Mouse (Mus musculus) mouse trophoblast stem cell (cell line): ENCODE data around the gene Lrrc55.
"Not testable (repeated sequence)": the region's sequence is repeated elsewhere in the genome, so short reads cannot be mapped to it uniquely, and the experiment has no call there.

Source experiments
- in situ Hi-C, 2 experiments: fragments of 300-500 bp; cut with MseI, MboI; formaldehyde crosslinking; loops; 2 replicates in 1 of 2; 3 replicates in 1 of 2; pipeline ENCODE4 v1.15.1; 2025

Lrrc55 gene

GRCm38 (mm10) chr2:85196901-85197300, at the start of gene Lrrc55:
Gene Lrrc55 (minus strand): TSS chr2:85197197.
- in situ Hi-C loops, result no loop called here

- in situ Hi-C loops, result loop anchor here (5.0 kb wide), 2 partner anchors 119 to 124 kb away; no protein-coding TSS in a partner anchor
These were observed 49.6 kb upstream of the Lrrc55 start for GRCm38 (mm10) chr2:85246506-85247082.

GRCm38 (mm10) chr2:85245737-85246136, 48.7 kb upstream of the Lrrc55 start:
- in situ Hi-C loops, result loop anchor here (5.0 kb wide), 2 partner anchors 118 to 123 kb away; no protein-coding TSS in a partner anchor

GRCm38 (mm10) chr2:85238068-85238667, 41.2 kb upstream of the Lrrc55 start:
- in situ Hi-C loops, result no loop called here

GRCm38 (mm10) chr2:85237231-85237630, 40.2 kb upstream of the Lrrc55 start:
- in situ Hi-C loops, result not testable (repeated sequence)

- in situ Hi-C loops, result no loop called here
These were observed 33.9 kb upstream of the Lrrc55 start for GRCm38 (mm10) chr2:85230771-85231511.

GRCm38 (mm10) chr2:85229606-85230005, 32.6 kb upstream of the Lrrc55 start:
- in situ Hi-C loops, result no loop called here

GRCm38 (mm10) chr2:85227816-85228335, 30.9 kb upstream of the Lrrc55 start:
- in situ Hi-C loops, result no loop called here

GRCm38 (mm10) chr2:85224221-85225179, 27.5 kb upstream of the Lrrc55 start:
- in situ Hi-C loops, result no loop called here

- in situ Hi-C loops, result no loop called here
These were observed 19.6 kb upstream of the Lrrc55 start for GRCm38 (mm10) chr2:85216606-85217005.

- in situ Hi-C loops, result no loop called here
These were observed 16.7 kb upstream of the Lrrc55 start for GRCm38 (mm10) chr2:85213746-85214145.

- in situ Hi-C loops, result no loop called here
These were observed 12.3 kb upstream of the Lrrc55 start for GRCm38 (mm10) chr2:85209301-85209700.

GRCm38 (mm10) chr2:85205170-85205569, 8.2 kb upstream of the Lrrc55 start:
- in situ Hi-C loops, result no loop called here

- in situ Hi-C loops, result no loop called here
These were observed 1.3 kb upstream of the Lrrc55 start for GRCm38 (mm10) chr2:85198011-85198965.

GRCm38 (mm10) chr2:85194566-85194965, 2.4 kb downstream of the Lrrc55 start:
- in situ Hi-C loops, result no loop called here

GRCm38 (mm10) chr2:85187582-85188151, 9.3 kb downstream of the Lrrc55 start:
- in situ Hi-C loops, result no loop called here

GRCm38 (mm10) chr2:85178139-85178800, 18.7 kb downstream of the Lrrc55 start:
- in situ Hi-C loops, result no loop called here

GRCm38 (mm10) chr2:85173545-85173944, 23.5 kb downstream of the Lrrc55 start:
- in situ Hi-C loops, result no loop called here

- in situ Hi-C loops, result no loop called here
These were observed 24.3 kb downstream of the Lrrc55 start for GRCm38 (mm10) chr2:85172763-85173103.
